Mouse (Mus musculus) urinary bladder, postnatal 10 days (tissue): ENCODE results near the gene C1qtnf1.

Experiments
- DNase-seq: peaks from one replicate; pipeline ENCODE4 v3.0.0; 2022; ENCODE audit warnings: low spot score

C1qtnf1 gene

DNA sequence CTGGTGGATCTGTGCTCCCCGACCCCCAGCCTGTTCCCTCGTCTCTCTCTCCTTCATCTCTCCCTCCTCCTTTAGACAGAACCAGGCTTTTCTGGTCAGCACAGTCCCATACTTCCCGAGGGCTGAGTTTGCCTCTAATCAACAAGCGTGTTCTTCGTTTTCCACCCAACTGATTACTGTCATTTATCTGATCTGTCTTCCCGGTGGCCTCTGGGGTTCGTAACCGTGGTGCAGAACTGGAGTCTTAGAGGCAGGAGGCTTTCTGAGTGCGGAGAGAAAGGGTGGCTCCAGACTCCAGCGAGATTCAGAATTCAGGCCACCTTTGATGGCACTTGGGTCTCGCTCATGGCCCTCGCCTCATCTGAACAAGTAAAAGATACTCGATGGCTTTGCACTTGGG lies 6.1 kb downstream of the C1qtnf1 start:
- no peak for DNase-seq

- DNase-seq, result no peak
Measured at GRCm38 (mm10) chr11:118436471-118436935, 8.5 kb downstream of the C1qtnf1 start.

- DNase-seq, result no peak
Measured at GRCm38 (mm10) chr11:118438665-118439414, 10.8 kb downstream of the C1qtnf1 start.

GRCm38 (mm10) chr11:118442691-118443090 lies 14.7 kb downstream of the C1qtnf1 start:
- DNase-seq, result no peak

DNA sequence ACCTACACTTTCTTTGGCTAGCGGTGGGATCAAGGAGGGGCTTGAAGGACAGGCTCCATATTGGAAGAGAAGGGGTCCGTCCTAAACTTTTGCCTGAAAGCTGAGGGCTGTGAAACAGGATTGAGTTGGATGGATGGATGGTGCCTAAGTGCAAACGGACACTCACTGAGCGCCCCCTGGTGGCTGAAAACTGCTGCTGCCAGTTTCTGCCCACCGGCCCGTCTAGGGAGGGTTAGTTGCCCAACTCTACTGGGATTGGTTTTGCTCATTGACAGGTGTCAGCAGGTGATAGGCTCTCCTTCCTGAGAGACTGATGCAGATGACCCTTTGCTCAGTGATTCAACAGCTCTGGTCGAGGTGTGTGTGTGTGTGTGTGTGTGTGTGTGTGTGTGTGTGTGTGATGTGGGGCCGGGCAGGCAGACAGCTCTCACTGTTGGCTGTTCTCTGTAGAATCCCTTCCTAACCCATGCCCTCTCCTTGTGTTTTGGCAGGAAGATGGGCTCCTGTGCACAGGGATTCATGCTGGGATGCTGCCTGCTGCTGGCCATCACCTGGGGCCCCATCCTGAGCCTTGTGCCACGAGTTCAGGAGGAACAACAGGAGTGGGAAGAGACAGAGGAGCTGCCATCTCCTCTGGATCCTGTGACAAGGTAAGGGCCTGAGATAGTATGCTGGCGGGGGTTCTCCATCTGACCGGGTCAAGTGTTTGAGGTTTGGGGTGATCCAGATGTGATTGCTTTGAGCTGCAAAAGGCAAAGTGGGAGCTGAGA lies 15.4 kb downstream of the C1qtnf1 start:
- DNase-seq, result no peak

DNA sequence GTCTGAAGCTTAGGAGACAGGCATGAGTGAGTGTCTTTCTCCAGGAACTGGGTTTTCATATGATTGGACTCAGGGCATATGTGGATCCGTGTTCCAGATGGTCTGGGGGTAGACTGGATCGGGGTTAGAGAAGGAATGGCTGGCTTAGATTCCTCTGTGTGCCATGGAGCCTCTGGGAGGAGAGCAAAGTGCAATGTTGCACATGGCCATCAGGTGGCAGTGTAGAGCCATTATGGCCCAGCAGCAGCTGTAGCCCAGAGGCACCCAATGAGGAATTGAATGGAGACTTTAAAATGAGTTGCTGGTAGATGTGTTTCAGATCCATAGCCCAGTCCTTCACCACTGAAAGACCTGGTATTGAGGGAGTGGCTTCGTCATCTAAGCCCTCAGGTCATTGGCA lies 17.8 kb downstream of the C1qtnf1 start:
- no peak for DNase-seq

DNA sequence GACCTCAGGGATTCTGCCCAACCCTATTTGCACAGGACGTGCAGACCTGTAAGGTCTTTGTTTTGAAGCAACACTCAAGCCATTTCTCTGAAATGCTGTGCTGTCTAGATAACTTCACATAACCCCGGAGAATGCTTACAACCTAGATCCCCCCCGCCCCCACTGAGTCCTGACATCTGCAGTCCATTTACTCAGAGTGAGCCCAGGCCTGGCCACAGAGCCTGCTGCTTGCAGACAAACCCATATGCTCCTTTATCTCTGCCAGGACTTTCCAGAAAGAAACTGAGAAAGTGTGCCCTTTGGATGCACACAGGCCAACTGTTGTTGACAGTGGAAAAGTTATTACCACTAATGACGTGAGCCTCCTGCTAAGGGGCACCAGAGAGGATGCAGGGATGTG lies 19.3 kb downstream of the C1qtnf1 start:
- DNase-seq, result no peak

DNA sequence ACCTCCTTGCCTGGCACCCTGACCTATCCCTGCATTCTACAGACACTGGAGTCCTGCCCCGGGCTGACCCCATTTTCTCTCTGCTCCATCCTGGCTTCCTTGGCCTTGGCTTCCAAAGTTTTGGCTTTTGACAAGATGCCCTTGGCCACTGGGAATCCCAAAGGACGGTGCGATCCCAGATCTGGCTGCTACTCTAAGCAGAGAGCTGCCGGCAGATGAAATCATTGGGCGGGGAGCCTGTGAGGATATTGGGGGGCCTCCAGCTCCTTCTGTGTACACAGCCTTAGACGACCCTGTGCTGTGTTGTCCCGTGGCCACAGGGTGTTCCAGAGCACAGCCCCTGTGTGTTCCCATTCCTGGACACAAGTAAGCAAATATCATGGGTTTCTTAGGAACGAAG lies 20.4 kb downstream of the C1qtnf1 start:
- DNase-seq, result no peak

DNA sequence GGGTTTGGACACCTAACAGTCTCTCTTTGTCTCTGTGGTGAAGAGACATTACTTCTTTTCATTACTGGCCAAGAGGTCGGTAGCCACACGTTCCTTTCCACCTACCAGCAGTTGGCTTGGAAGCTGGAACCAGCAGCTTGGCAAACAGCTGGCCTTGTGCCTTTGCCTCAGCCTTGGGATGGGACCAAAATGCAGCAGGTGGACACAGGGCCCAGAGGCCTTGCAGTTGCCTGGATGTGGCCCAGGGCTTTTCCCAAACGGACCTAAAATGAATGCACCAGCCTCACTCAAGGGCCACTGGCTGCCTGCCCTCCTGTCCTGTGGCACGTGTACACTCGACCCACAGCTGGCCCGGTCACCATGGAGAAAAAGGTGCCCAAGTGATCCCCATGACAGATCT lies 23.2 kb downstream of the C1qtnf1 start:
- no peak for DNase-seq

GRCm38 (mm10) chr11:118452955-118453354 lies 25.0 kb downstream of the C1qtnf1 start:
- no peak for DNase-seq

GRCm38 (mm10) chr11:118453886-118454671 lies 26.1 kb downstream of the C1qtnf1 start:
- no peak for DNase-seq

GRCm38 (mm10) chr11:118455788-118456187 lies 27.8 kb downstream of the C1qtnf1 start:
- DNase-seq, result no peak

- no peak for DNase-seq
Measured at GRCm38 (mm10) chr11:118456937-118457336, 28.9 kb downstream of the C1qtnf1 start.

DNA sequence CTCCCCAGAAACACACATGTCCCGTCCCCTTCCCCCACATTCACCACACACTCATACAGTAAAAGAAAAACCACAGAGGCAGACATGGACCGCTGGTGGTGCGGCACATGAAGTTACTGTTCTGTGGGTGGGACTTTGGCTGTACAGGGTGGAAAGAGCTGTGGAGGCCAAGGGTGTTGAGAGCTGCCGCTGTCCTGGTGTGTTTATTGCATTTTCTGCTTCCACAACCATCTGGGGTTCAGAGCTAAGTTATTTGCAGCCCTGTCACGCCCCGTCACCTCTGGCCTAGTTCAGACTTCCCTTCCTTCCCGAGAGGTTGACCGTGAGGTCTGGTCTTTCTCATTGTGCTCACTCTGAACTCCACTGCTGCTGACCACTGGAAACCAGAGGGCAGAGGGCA lies 31.0 kb downstream of the C1qtnf1 start:
- no peak for DNase-seq

DNA sequence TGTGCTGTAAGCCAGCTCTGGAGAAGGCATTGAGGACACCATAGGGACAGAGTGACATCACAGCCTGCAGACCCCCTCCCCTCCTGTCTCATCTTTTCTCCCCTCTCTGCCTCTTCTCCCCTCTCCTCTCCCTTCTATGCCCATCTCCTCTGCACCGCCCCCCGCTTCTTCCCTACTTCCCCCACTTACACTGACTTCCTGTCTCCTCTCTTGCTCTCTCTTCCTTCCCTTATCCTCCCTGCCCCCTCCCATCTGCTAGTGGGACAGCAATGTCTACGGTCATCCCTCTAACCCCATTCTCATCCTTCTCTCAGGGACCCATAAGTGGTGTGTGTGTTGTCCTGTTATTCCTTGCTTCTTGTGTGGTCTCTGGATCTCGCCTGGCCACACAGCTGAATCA lies 31.5 kb downstream of the C1qtnf1 start:
- DNase-seq, result no peak

DNA sequence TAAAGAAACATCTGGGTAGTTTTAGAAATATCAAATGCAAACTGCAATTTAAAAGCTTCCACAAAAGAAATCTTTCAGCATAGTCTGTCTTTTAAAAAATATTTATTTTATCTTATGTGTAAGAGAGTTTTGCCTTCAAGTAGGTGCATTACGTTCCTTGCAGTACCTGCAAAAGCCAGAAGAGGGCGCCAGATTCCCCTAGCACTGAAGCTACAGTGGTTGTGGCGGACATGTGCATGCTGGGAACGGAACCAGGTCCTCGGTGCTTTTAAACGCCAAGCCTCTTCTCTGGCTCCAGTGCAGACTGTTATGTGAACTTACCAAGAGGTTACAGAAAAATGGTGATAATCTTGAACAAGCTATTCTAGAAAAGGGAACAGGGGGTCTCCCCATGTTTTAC lies 32.3 kb downstream of the C1qtnf1 start:
- no peak for DNase-seq

DNA sequence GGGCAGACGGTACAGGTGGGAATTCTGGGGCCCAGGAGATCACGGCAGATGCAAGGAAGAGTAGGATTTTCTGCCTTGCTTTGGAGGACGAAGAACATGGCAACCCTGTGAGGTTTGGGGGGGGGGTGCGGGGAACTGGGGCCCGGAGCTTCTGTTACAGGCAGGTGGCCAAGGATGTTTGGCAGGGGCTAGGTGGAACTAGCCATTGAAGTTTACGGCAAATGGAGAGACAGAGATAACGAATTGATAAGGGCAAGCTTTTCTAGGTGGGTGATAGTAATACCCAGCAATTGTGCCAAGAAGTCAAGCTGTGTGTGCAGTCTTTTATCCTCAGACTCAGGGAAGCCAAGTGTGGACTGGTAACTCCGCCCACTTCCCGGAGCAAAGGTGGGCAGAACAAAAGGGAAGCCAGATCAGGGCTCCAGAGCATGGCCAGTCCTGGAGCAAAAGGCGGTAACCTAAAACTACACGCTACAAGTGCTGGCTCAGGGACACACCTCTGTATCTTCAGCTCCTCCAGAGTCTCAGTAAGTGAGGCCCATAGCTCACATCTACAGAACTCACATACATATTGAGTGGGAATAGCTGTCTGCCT lies 39.5 kb downstream of the C1qtnf1 start:
- no peak for DNase-seq

GRCm38 (mm10) chr11:118469509-118470160 lies 41.6 kb downstream of the C1qtnf1 start:
- DNase-seq, result no peak

- DNase-seq, result no peak
Measured at GRCm38 (mm10) chr11:118470234-118470966, 42.4 kb downstream of the C1qtnf1 start.

DNA sequence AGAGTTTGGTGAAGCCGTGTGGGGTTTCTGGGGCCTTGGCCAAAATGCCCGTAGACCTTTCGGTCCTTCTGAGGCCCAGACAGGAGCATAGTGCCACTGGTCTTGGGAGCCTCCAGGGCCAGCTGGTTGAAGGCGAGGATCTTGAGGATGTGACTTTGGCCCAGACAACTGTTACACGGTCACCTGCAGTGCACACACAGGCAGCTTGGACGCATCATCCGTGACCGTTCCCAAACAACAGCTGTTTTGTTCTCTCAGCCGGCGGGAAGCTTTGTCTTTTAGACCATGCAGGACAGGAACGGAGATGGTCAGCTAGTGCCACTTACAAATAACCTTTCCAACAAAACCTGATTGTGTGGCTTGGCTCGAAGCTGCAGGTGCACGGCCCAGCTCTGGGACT lies 43.7 kb downstream of the C1qtnf1 start:
- DNase-seq, result no peak

GRCm38 (mm10) chr11:118473161-118473560 lies 45.2 kb downstream of the C1qtnf1 start:
- DNase-seq, result no peak
